Mouse (Mus musculus) heart, adult 9 months (tissue): Measurements from ENCODE around the gene Gm17416.

ENCODE experiments used
- DNase-seq, 2 experiments: peaks; one replicate each; pipeline ENCODE4 v3.0.0; 2022; ENCODE audit warnings: low spot score in 2 of 2

Gene Gm17416

GRCm38 (mm10) chr2:152604057-152604456 lies 34.9 kb downstream of the Gm17416 start, which contains the start of gene Defb36:
Gene Defb36, plus strand, starts transcription at chr2:152604327.
- DNase-seq = no peak

DNA sequence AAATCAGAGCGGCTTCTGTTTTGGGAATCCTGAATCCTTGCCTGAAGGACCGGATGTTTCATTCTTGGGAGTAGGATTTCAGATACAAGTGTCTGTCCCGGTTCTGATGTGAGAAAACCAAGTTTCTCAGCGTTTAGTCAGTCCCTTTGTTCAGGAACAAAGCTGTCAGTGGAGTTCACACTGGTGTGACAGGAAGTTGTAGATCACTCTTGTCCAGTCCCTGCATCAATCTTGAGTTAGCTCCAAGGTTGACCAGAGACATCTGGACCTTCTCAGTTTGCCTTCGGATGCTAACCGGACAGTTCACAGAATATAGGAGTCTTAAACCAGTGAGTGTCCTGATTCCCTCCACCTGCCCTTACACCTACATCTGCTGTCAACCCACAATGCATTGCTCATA lies 38.6 kb downstream of the Gm17416 start:
- no peak for DNase-seq

DNA sequence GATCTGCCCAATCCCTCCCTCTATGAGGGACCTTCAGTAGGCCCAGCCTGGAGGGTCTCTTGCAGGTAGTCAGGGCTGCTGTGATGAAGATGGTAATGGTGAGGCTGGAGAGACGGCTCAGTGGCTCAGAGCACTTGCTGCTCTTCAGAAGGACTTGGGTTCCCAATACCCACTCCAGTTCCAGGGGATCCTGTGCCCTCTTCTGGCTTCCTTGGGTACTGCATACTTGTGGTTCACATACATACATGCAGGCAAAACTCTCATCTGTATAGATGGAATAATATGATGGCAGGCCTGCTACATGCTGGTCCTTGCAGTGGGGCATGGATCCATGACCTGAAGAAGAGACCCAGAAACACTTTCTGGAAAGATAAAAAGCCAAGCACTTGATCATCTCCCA lies 39.6 kb downstream of the Gm17416 start:
- no peak for DNase-seq

GRCm38 (mm10) chr2:152612193-152612592 lies 43.1 kb downstream of the Gm17416 start:
- DNase-seq = no peak

GRCm38 (mm10) chr2:152615563-152615962 lies 46.4 kb downstream of the Gm17416 start:
- DNase-seq = peak; percentile 68 to 71

DNA sequence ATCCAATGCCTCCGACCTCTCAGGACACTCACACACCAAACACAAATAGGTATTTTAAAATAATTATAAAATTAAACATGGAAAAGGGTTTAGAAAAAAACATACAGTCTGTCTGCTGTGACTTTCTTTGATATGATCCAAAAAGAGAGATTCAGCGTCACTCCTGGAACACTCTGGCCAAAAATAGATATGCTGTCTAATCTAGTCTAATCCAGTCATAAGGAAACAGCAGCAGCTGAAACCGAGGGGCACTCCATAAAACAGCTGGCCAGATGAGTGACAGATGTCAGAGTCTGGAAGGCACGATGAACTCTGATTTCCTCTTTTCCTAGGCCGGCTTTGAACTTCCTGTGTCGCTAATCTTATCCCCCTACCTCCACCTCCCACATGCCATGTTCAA lies 47.3 kb downstream of the Gm17416 start:
- DNase-seq = no peak

DNA sequence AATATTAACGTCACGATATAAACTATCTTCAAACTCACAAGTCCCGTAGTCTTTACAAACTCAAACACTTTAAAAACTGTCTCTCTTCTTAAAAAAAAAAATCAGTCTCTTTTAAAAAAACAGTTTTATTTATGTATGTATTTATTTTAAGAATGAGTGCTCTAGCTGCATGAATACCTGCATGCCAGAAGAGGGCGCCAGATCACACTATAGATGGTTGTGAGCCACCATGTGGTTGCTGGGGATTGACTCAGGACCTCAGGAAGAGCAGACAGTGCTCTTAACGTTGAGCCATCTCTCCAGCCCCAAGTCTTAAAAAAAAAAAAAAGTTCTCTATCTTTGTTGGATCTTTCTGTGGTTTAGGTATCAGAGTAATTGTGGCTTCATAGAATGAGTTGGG lies 48.2 kb downstream of the Gm17416 start:
- DNase-seq = no peak
